In genomic region chr4:140835682-140836081, GRCm38 (mm10) we compare ENCODE assay signal across 8 mouse cellular contexts. TPM values are rescaled to one million over a fixed set of nuclear protein-coding genes. Genes with fewer than 3 reads are reported as not detected.
DNase-seq lines count a peak whose midpoint lies in the region; ATAC-seq lines count a peak whose summit lies in the region.

No protein-coding gene starts in this region.

- H3K4me2 ChIP-seq in embryonic facial prominence, embryonic 11.5 days (ENCODE audit: low read depth, low read length): no peak overlapping the region
- no peak overlapping the region for H3K4me2 ChIP-seq in kidney, embryonic 14.5 days (replicated peaks; ENCODE audit: low read depth, low read length)

- H3K27me3 ChIP-seq in embryonic facial prominence, embryonic 11.5 days (ENCODE audit: control insufficient read depth, insufficient read depth, low read length): 0 out of 2 replicates have a peak, but pooled peaks cover 2% of the 10 kb centered on the region
- 0 out of 2 replicates have a peak, but pooled peaks cover 3% of the 10 kb centered on the region for H3K27me3 ChIP-seq in kidney, embryonic 14.5 days (ENCODE audit: control insufficient read depth, insufficient read depth, low read length)

- H3K36me3 ChIP-seq in embryonic facial prominence, embryonic 11.5 days (replicated peaks; ENCODE audit: control insufficient read depth, insufficient read depth, low read depth, low read length): no peaks in the 10 kb centered on the region
- no peaks in the 10 kb centered on the region for H3K36me3 ChIP-seq in kidney, embryonic 14.5 days (ENCODE audit: control insufficient read depth, insufficient read depth, low read length)

- peak; percentile 20 for DNase-seq in thymus, postnatal 0 days (ENCODE audit: low spot score)
- no peak for DNase-seq in thymus, postnatal 36 days
- DNase-seq in embryonic facial prominence, embryonic 11.5 days (ENCODE audit: low spot score): peak; percentile 69
- no peak for DNase-seq in frontal cortex, postnatal 25 days (ENCODE audit: low spot score in 2 of 2)
- no peak for DNase-seq in layer of hippocampus, postnatal 25 days (ENCODE audit: extremely low spot score in 1 of 2, low spot score in 1 of 2)
- DNase-seq in left cerebral cortex, postnatal 36 days (ENCODE audit: low spot score in 2 of 2): no peak

- intact Hi-C loops in left cerebral cortex, postnatal 36 days (cut with DNase I): no loop called here

- no peak overlapping the region for H3K27ac ChIP-seq in embryonic facial prominence, embryonic 11.5 days (replicated peaks; ENCODE audit: low read depth, low read length)
- H3K27ac ChIP-seq in kidney, embryonic 14.5 days (ENCODE audit: low read depth, low read length): no peak overlapping the region

- no peaks in the 10 kb centered on the region for H3K4me1 ChIP-seq in embryonic facial prominence, embryonic 11.5 days (ENCODE audit: control insufficient read depth, insufficient read depth, low read length)
- H3K4me1 ChIP-seq in kidney, embryonic 14.5 days (ENCODE audit: control insufficient read depth, insufficient read depth, low read length): peaks cover 22% of the 10 kb centered on the region; the same call in 1 of the 2 replicates

- no peak overlapping the region for H3K9ac ChIP-seq in embryonic facial prominence, embryonic 11.5 days (replicated peaks; ENCODE audit: low read length)
- no peak overlapping the region for H3K9ac ChIP-seq in kidney, embryonic 14.5 days (ENCODE audit: low read depth, low read length)

- 0 out of 2 replicates have a peak, but pooled peaks have one; percentile 10 for ATAC-seq in embryonic facial prominence, embryonic 11.5 days (replicated peaks; ENCODE audit: insufficient number of reproducible peaks, low FRiP score, low TSS enrichment, low read depth)
- ATAC-seq in kidney, embryonic 14.5 days (ENCODE audit: low FRiP score, low TSS enrichment): peak; percentile 44; the same call in 1 of the 2 replicates
- peak; percentile 77 for ATAC-seq in megakaryocyte, adult 5-6 weeks (ENCODE audit: poor library complexity, severe bottlenecking)

- H3K4me3 ChIP-seq in embryonic facial prominence, embryonic 11.5 days (ENCODE audit: low read depth, low read length): no peak overlapping the region
- no peak overlapping the region for H3K4me3 ChIP-seq in kidney, embryonic 14.5 days (ENCODE audit: low read length)

- no peaks in the 10 kb centered on the region for H3K9me3 ChIP-seq in embryonic facial prominence, embryonic 11.5 days (replicated peaks; ENCODE audit: control insufficient read depth, low read length)
- H3K9me3 ChIP-seq in kidney, embryonic 14.5 days (ENCODE audit: control insufficient read depth, low read length): no peaks in the 10 kb centered on the region

- WGBS in embryonic facial prominence, embryonic 11.5 days: 6% methylated on average over 10 of the region's 10 CpGs
- WGBS in kidney, embryonic 14.5 days: 4% methylated on average over 10 of the region's 10 CpGs

RNA-seq across cellular contexts. Expression of gene Padi1, which starts 9.9 kb away (rescaled TPM):
- 0.41 and 0.64 TPM in 2 replicates for polyA plus RNA-seq in thymus, postnatal 0 days (2015; fragmentation: Nextera tagmentation; extraction: Ambion mirVana)
- polyA plus RNA-seq in embryonic facial prominence, embryonic 11.5 days (2014; fragmentation: Nextera tagmentation; extraction: Ambion mirVana): 0.07 and 0.13 TPM in 2 replicates
- 0.09 and 0.39 TPM in 2 replicates for polyA plus RNA-seq in kidney, embryonic 14.5 days (2014; fragmentation: Nextera tagmentation; extraction: Ambion mirVana)
- not detected in 2 replicates for total RNA-seq in megakaryocyte, adult 5-6 weeks (2015)
- total RNA-seq in megakaryocyte, adult 5-6 weeks (2017): not detected in 2 replicates
- not detected for total RNA-seq in layer of hippocampus, postnatal 25 days (2021)
- not detected for total RNA-seq in left cerebral cortex, postnatal 36 days (2021)

RNA-seq across cellular contexts. Expression of gene Padi3, which starts 25.2 kb away (rescaled TPM):
- polyA plus RNA-seq in thymus, postnatal 0 days (2015; fragmentation: Nextera tagmentation; extraction: Ambion mirVana): 1.2 and 1.5 TPM in 2 replicates
- polyA plus RNA-seq in embryonic facial prominence, embryonic 11.5 days (2014; fragmentation: Nextera tagmentation; extraction: Ambion mirVana): not detected in 2 replicates
- polyA plus RNA-seq in kidney, embryonic 14.5 days (2014; fragmentation: Nextera tagmentation; extraction: Ambion mirVana): 0.08 and 0.21 TPM in 2 replicates
- total RNA-seq in megakaryocyte, adult 5-6 weeks (2015): 0.27 and 0.51 TPM in 2 replicates
- 0.26 TPM in 1 of 2 replicates, not detected in the other for total RNA-seq in megakaryocyte, adult 5-6 weeks (2017)
- not detected for total RNA-seq in layer of hippocampus, postnatal 25 days (2021)
- total RNA-seq in left cerebral cortex, postnatal 36 days (2021): not detected

Comparison
In these comparisons a context has a peak if more than half of its experiments do, and no peak if none do; other contexts are left out.
1. DNase-seq: peak in thymus, postnatal 0 days (single experiment) and embryonic facial prominence, embryonic 11.5 days (single experiment); none in thymus, postnatal 36 days (0 of 2), frontal cortex, postnatal 25 days (0 of 2), layer of hippocampus, postnatal 25 days (0 of 2) and left cerebral cortex, postnatal 36 days (0 of 2).
2. ATAC-seq: peak in every context shown above with its lines; median percentile 77 in megakaryocyte, adult 5-6 weeks; 44 in kidney, embryonic 14.5 days; 10 in embryonic facial prominence, embryonic 11.5 days.